Mouse (Mus musculus): ENCODE measurements around the gene Copz1.
"Not testable (repeated sequence)": the region's sequence is repeated elsewhere in the genome, so short reads cannot be mapped to it uniquely, and the experiment has no call there.

Gene Copz1

DNA sequence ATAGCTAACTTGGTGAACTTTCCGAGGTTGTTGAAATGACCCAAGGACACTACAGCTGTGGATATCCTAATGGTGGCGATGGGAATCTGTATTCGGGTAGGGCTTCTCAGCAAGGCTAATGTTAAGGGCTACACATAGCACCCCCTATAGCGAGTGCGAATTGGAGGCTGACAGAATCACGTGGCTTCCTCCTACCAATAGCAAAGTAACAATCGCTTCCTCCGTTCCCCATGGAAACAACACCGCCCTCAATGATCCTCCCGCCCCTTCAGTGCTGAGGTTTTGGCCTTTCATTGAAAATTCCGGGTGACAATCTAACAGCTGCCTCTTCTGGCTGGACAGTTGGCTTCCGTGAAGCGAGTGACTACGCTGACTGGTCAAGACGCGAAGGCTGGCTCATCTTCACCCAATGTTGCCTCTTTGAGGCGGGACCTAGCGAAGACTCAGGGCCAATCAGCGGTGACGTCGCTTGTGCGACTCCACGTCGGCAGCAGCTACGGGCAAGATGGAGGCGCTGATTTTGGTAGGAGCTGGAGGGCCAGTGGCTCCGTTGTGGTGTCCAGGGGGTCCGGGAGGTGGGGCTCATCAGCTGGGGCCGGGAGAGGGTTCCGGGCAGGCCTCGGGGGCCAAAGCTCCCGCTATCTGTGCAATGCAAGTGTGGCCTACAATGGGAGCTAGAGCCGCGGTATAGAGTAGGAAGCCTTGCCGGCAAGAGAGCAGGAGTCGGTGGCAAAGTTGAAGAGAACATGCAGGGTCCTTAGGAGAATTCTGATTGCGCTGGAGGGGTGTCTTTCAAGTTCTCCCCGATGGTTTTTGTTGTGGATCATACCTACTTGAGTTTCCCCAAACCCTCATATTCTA is at the start of gene Copz1:
Gene Copz1, plus strand, starts transcription at position 296 of the 861 bp plus-strand sequence.
- peak; percentile 99 for DNase-seq

DNA sequence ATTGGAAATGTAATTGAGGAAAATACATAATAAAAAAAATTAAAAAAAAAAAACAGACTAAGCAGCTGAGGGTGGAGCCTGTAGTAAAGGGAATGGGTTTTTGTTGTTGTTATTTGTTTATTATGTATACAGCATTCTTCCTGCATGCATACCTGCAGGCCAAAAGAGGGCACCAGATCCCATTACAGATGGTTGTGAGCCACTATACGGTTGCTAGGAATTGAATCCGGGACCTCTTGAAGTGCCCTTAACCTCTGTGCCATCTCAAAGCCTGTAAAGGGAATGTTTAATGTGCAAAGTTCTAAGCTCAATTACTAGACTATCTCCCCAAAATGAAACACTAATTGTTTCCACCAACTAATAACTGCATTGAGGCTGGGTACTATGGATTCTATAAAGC is 48.4 kb upstream of the Copz1 start:
- DNase-seq = no peak

DNA sequence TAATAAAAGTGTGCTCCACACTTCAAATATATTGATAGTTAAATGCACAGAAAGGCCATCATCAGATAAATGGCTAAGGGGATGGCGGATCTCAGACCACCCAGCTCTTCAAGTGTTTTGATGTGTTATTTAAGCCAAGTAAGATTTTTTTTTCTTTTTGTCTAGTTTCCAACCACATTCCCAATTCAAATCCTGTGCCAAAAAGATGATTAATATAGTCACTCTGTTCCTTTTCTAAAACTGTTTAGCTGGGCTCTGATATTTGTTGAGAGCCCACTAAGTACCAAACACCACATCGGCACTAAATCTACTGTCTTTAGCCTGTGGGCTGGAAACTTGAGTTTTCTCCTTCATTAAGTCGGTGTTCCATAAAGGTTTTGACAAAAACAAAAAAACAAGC is 45.5 kb upstream of the Copz1 start:
- DNase-seq = no peak

DNA sequence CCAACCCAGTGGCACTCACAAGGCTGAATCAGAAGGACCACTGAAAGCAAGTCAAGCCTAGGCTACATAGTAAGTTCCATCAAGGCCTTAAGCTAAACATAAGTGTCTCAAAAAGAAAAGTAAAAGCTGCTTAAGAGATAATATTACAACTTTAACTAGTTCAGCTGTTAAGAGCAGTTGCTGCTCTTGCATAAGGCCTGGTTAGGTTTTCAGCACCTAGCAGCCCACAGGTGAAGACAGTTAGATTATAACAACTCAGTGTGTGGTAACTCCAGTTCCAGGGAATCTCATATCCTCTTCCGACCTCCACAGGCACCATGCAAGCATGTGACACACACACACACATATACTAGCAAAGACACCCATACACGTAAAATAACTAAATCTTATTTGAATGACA is 44.9 kb upstream of the Copz1 start:
- DNase-seq = no peak

DNA sequence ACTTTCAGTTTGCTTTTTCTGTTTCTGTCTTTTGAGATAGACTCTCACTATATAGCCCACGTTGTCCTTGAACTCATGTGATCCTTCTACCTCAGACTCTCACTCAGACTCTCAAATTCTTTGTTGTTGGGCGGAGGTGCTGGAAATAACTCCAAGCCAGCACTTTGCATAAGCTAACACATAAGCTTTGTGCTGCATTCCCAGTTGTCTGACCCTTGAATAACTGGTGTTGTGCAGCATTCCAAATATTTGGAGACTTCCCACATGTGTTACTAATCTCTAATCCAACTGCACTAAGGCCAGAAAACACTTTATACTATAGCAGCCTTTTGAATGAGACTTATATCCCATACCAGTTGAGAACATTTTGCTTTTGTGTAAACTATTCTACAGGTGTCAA is 43.6 kb upstream of the Copz1 start:
- peak; percentile 33 for DNase-seq

DNA sequence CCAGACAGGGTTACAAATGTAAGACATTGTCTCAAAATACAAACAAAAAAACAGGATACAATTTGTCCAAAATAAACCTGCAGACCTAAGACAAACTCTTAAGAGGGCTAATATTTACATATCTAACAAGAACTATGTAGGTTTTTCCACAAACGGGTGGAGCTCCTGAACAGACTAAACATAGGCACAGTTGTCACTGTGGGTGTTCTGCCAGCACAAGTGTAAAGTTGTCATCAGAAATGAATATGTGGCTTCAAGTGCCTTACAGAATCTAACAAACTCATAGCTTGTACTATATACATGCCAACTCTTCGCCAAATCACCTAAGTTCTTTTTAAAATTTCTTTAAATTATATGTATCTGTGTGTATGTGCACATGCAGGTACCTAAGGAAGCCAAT is 39.4 kb upstream of the Copz1 start:
- no peak for DNase-seq

DNA sequence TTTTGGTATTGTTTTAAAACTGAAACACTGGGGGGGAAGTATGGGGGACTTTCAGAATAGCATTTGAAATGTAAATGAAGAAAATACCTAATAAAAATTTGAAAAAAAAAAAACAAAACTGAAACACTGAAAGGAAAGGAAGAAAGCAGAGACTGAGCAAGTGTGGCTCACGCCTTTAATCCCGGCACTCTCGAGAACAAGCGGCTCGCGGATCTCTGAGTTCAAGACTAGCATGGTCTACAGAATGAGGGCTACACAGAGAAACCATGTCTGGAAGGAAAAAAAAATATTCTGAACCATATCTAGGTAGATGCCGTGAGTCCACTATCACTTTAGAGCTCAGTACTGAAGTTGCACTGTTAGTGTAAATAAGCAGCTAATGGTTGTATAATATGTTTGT is 35.2 kb upstream of the Copz1 start:
- no peak for DNase-seq

DNA sequence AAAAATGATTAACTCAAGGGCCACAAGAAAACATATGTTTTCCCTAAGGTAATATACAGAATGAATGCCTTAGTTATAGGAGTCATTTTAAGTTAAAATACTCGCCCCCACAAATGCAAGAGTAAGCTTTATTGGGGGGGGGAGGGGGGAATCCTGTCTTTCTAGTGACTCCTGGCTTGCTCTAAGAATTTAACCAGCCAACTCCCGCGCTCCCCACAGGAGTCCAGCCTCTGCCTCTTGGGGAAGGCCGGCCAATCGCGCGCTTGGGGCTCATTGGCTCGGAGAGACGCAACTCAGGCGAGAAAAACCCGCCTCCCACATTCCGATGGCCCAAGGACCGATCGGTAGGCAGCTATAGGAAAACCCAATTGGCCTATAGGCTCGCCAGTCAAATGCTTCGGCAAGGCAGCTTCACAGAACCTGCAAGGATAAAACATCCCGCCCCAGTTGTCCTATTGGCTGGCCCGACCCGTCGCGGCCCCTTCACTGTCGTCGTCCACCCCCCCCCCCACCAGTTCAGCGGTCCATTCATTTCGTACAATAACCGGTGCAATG is 33.3 kb upstream of the Copz1 start:
- peak; percentile 98 for DNase-seq

DNA sequence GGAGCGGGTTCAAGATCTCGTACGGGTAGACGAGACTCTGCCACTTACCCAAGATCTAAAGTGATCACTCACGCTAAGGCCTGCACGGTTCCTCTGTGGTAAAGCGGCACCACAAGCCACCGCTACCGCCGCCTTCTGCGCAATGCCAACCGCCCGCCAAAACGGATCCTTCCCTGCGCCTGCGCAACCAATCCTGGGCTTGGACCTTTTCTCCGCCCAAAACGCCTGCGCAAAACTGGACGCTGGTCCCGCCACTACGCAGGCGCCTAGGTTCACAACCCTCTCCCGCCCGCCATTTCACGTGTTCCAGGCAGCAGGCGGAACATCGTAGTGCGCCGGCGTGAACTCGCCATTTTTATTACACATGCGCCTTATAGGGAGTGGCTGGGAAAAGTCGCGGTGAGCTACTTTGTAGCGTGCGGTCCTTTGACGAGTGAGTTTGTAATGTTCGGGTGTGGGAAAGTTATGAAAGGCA is 32.8 kb upstream of the Copz1 start, which contains the start of gene Cbx5:
Gene Cbx5, minus strand, starts transcription at position 132 of the 475 bp plus-strand sequence.
- DNase-seq = peak; percentile 99

DNA sequence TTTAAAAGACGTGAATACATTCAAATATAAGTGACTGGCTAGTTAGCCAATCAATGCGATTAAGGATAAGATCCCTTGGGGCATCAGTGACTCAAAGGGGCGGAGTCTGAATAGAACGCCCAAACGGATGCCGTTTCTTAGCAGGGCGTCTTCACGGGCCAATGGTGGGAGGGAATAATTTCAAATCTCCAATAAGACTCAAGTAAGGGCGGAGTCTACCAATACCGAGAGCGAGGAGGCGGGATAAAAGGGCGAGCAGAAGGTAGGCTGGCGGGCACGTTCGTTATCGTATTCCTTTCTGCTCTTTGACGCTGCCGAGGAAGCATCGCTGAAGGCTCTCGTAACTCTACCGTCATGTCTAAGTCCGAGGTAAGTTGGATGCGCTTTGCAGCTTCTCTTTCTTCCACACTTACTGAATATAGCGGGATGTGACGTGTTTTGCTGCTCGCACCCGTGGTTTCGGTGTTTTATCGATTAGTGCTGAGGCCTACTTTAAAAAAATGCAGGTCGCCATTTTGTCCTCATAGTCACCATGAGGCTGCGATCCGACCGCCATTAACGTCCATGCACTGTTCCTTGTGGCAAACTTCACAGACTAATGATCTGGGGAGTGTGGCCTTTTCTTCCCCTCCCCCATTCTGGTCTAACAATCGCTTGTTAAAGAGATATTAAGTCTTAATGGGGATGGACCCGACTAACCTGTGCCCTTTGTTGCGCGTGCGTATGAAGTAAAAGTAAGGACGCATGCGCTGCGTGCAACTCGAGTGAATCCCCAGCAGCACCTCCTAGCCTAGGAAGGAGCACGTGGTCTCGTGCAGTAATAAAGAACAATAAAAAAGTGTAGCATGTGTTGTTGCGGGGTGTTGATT is 32.1 kb upstream of the Copz1 start, which contains the start of gene Hnrnpa1:
Gene Hnrnpa1, plus strand, starts transcription at position 273 of the 869 bp plus-strand sequence.
- peak; percentile 99 for DNase-seq

DNA sequence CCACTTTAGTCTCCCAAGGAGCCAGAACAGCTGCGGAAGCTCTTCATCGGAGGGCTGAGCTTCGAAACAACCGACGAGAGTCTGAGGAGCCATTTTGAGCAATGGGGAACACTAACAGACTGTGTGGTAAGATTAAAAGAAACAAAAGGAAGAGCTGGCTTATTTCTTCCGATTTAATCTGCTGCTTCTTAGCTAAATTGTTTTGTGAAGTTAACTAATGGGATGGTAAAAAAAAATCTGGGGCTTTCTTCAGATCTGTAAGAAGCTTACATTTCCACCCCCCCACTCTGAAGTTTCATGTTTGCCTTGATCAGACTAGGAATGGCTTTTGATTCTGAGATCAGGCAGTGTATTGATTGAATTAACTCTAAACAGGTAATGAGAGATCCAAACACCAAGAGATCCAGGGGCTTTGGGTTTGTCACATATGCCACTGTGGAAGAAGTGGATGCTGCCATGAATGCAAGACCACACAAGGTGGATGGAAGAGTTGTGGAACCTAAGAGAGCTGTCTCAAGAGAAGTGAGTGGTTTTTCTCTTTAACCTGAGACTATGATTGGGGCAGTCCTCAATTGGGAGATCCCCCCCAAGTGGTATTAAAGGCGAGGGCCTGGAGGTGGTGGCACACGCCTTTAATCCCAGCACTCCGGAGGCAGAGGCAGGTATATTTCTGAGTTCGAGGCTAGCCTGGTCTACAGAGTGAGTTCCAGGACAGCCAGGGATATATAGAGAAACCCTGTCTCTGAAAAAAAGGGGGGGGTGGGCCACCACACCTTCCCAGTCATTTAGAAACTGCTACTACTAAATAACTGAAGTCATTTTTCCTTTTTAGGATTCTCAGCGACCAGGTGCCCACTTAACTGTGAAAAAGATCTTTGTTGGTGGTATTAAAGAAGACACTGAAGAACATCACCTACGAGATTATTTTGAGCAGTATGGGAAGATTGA is 31.2 kb upstream of the Copz1 start:
- DNase-seq = not testable (repeated sequence)

DNA sequence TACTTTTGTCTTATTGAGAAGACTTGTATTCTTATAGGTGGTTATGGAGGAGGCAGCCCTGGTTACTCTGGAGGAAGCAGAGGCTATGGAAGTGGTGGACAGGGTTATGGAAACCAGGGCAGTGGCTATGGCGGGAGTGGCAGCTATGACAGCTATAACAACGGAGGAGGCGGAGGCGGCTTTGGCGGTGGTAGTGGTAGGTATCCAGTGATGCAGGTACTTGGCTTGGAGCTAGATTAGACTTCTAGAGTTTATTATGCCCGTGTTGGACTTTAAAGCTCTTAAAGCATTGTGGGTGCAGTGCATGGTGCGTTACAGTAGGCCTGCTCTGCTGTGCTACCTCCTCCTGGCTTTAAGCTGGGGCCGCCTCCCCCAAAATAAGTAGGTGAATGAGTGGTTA is 29.6 kb upstream of the Copz1 start:
- no peak for DNase-seq

DNA sequence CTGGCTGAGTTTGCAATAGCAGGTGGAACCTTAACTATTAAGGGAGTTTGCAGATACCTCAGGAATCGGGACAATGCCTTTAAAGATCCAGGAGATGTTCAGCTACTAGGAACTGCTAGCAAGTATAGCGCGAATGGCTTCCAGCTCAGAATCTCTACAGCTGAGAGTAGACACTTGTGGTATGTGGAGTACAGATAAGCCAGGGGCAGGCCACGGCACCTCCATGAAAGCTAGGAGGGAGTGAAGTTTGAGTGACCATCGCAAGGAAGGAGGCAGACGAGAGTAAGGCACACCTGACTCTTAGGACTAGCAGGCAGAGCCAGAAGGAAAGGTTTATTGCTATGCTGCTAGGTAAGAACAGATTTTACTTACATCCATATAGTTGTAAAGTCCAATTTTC is 26.9 kb upstream of the Copz1 start:
- DNase-seq = no peak

DNA sequence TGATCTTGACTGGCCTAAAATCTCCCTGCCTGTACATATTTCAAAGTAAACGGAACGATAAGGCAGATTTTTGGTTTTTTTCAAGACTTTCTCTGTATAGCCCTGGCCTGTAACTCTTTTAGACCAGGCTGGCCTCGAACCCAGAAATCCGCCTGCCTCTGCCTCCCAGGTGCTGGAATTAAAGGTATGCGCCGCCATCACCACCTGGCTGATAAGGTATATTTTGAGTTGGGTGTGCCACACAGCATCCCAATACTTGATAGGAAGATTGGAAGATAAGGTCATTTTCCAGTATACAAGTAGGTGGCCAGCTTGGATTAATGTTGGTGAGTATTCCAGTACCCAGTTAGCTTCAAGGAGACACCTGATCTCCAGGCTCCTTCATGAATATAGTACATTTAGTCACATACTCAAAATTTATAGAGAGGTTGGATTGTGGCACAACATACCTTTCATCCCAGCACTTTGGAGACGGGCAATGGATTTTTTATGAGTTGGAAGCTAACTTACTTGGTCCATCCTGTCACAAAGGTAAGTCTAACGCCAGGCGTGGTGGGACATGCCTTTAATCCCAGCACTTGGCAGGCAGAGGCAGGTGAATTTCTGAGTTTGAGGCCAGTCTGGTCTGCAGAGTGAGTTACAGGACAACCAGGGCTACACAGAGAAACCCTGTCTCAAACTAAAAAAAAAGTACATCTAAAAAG is 25.3 kb upstream of the Copz1 start:
- no peak for DNase-seq

DNA sequence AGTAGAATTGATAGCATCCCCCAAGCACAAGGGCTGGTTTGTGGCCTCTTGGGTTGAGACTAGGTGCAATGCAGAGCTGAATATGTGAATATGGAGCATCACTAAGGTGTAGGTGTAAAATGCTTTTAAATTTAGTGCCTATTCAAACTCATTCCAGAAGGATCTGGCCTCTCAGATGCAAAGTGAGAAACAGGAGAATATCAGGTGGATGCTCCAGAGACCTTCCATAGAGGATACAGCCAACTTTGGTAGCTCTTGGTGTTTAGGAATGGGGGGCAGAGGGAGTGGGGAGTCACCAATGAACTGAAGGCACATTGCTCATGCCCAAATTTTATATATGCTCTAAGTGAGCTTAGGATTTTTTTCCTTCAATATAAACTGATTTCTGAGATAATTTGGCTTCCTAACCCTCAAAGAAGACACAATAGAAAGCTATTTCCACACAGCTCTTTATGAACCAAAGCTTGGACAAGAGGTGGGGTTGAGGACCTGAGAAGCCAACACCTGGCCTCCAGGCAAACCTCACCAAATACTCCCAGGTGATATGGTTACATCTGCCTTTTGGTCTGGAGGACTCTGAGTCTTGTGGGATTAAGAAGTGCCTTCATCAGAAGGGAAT is 24.6 kb upstream of the Copz1 start:
- DNase-seq = no peak

DNA sequence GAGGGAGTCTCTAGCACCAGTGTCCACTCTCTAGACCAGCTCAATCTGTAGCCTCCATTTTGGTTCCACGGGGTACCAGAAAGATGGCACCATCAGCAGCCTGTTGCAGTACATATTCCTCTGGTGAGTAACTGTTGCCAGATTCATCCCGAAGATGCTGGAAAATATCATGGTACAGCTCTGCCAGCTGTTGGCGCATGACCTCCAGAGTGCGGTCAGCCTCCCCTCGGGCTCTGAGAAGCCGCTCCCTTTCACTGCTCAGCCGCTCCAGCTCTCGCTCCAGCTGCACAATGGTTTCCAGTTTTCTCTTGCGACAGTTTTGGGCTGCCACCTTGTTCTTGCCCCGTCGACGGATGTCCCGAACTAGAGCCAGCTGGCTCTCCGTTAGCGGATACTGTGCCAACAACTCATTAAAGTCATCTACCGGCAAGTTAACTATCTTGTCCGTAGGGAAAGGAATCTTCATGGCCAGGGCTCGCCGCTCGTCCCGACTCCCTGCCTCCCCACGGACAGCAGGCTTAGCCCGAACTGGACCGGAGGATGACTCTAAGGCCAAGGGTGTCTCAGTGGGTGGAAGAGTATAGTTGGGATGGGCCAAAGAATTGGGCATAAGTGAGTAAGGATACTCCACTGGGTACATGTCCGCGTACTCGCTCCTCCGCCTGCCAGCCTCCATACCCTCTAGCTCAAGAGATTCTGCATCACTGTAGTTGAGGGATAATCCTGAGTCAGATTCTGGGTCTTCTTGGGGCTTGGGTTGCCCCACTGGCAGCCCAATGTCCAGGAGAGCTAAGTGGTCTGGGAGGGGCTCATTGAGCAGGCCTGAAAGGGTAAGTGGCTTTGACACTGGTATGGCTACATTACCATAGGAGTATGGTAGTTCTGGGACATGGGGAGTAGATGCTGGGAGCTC is 23.9 kb upstream of the Copz1 start:
- DNase-seq = no peak

DNA sequence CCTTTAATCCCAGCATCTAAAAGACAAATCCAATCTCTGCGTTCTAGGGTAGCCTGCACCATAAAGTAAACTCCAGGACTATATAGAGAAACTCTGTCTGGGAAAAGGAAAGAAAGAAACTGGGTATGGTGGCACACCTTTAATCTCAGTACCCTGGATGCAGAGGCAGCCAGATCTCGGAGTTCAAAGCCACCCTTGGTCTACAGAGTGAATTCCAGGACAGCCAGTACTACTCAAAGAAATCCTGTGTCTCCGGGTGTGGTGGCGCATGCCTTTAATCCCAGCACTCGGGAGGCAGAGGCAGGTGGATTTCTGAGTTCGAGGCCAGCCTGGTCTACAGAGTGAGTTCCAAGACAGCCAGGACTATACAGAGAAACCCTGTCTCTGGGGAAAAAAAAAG is 23.0 kb upstream of the Copz1 start:
- not testable (repeated sequence) for DNase-seq

DNA sequence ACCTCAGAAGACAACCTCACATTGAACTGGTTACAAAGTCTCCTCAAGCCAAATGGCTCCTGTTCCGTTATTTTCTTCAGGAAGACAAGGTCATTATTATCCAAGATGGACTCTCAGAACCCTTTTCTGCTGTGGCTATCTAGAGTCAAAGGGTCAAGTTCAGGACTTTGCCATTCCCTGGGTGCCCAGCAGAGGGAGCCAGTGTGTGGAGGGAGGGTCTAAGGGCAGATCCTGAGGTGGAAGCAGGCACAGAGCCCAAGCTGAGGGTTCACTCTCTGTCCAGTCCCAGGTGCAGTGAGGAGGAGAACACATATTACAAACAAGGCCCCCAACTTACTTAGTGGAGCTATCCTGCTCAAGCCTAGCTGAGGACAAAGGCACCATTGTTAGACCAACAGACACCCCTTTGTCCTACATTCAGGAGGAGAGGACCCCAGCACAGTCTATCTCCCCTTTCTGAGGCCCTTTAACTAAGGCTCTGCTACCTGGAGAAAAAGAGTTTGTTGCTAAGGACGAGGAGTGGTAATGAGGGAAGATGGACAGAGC is 22.2 kb upstream of the Copz1 start:
- DNase-seq = peak; percentile 80

DNA sequence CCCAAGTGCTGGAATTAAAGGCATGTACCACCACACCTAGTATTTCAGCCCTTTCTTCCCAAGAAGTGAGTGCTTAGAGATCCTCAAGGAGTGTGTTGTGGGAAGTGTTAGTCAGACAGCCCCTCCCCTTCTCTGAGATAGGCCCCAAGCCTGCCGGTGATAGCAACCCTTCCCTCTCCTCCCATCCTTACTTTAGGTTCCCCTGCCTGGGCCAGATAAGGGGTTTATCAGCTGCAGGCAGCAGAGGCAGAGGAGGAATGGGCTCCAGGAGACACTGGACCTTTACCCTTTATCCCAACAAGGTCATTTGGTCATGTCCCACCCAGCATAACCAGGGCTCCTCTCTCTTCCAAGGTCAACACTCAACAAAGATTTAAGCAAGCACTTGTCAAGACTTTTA is 20.9 kb upstream of the Copz1 start:
- DNase-seq = no peak

DNA sequence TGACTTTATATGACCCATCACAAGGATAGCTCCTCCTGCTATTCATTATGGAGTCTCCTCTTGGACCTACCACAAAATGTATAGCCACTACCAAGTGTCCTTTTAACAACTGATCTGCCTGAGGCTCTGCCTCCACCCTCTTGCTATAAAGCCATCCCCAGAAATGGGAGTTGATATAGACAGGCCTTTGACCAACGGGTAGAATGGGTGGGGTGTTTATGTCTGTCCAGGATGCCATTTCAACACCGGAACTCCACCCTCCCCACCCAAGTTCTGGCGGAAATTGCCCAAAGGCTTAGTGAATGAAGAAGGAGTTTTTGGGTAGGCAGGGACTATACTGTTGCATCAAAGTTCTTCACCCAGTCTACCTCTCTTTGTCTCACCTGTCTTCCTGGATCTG is 19.9 kb upstream of the Copz1 start:
- DNase-seq = peak; percentile 69
